7 mouse cellular contexts compared by ENCODE assay signal in genomic region chr10:60531349-60531748, GRCm38 (mm10).
DNase-seq lines count a peak whose midpoint lies in the region; ATAC-seq and TF ChIP-seq lines count a peak whose summit lies in the region.

No protein-coding gene starts in this region.

- intact Hi-C loops in heart, postnatal 14 days (cut with DNase I): loop anchor here (1.0 to 5.0 kb wide), 4 partner anchors 91 to 227 kb away; no protein-coding TSS in a partner anchor
- intact Hi-C loops in left cerebral cortex, postnatal 25 days (cut with DNase I): loop anchor here (1.0 to 5.0 kb wide), 4 partner anchors 156 to 226 kb away; no protein-coding TSS in a partner anchor

- H3K4me3 ChIP-seq in cortical plate, adult 2 months (ENCODE audit: insufficient read depth, low read length): no peak overlapping the region

- DNase-seq in ovary, postnatal 36 days (ENCODE audit: low spot score): peak; percentile 16
- DNase-seq in ovary, postnatal 10 days (ENCODE audit: low spot score): no peak
- peak; percentile 52 to 78 for DNase-seq in heart, postnatal 14 days
- peak; percentile 45 to 53 for DNase-seq in left cerebral cortex, postnatal 25 days (ENCODE audit: low spot score in 2 of 2)

- TF ChIP-seq CTCF in cortical plate, adult 2 months (IDR thresholded peaks at IDR 0.05; ENCODE audit: extremely low read depth, insufficient read depth, low read length): peak; percentile 68

- no peaks in the 10 kb centered on the region for H3K4me1 ChIP-seq in cortical plate, adult 2 months (ENCODE audit: control insufficient read depth, insufficient read depth, low read length)

- TF ChIP-seq POLR2A in cortical plate, adult 2 months (IDR thresholded peaks at IDR 0.05; ENCODE audit: extremely low read depth, insufficient read depth, low read length): no peak

- no peak overlapping the region for H3K27ac ChIP-seq in cortical plate, adult 2 months (ENCODE audit: insufficient read depth, low read length)

- peak; percentile 52 for ATAC-seq in activated CD4-positive, CD25-positive, alpha-beta regulatory T cell, adult 4 months
- 0 out of 2 replicates have a peak, but pooled peaks have one; percentile 33 for ATAC-seq in neutrophil, adult 5-6 weeks (ENCODE audit: extremely low read depth, insufficient number of reproducible peaks, low FRiP score, poor library complexity, severe bottlenecking)
